Mouse (Mus musculus): Measurements from ENCODE around the gene Slc8b1.

Gene Slc8b1

DNA sequence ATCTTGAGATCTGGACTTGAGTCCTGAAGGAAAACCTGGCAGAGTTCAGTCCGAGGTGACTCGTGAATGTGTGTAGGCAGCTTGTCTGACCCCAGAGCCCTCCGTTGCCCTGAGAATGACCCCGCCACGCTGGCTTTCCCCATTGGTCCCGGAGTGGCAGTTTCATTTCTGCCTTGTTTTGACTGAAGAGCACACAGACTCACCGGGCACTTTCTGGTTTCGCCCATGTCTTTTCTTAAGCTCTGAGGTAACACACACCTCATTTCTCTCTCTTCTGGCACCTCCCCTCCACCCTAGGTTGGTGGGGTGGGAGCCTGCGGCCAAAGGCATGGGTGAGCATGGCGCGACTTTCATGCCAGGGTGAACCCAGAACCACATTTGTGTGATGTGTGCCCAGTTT, 15.3 kb downstream of the Slc8b1 start:
- no peak for DNase-seq (ENCODE audit: low read depth, low spot score)

DNA sequence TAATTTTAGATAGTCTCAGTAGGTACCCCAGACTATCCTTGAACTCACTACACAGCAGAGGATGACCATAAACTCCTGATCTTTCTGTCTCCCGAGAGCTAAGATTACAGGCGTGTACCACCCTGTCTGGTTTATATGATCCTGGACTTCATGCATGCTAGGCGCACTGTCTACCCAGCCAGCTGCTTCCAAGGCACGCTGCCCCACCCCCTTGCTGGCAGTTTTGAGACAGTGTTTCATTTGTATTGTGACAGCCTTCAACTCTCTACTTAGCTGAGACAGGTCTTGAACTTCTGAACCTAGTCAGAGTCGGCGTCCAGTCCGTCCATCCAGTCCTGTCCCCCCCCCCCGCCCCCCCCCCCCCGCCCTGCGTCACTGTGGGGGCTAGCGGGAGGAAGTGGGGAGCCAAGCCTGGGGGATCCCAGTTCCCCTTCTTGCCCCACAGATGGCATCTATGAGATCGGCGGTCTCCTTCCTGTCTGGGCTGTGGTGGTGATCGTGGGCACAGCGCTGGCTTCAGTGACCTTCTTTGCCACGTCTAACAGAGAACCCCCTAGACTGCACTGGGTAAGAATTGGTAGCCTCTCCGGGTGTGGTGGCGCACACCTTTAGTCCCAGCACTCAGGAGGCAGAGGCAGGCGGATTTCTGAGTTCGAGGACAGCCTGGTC, 16.5 kb downstream of the Slc8b1 start:
- DNase-seq (ENCODE audit: low read depth, low spot score): peak; percentile 29

DNA sequence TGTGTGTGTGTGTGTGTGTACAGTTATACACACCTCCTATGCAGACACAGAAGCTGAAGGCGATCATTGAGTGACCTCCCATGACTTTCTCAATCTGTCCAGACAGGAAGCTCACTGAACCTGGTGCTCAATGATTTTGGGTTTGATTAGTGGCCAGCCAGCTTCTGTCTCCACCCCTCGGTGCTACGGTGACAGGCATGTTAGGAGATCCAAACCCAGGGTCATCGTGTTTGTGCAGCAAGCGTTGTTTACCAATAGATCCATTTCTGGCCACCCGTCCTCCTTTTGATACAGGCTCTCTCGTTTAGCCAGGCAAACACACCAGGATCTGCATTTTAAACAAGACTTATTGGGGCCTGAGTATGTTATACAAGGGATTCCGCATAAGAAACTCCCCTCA, 20.7 kb downstream of the Slc8b1 start:
- DNase-seq (ENCODE audit: low read depth, low spot score): no peak

DNA sequence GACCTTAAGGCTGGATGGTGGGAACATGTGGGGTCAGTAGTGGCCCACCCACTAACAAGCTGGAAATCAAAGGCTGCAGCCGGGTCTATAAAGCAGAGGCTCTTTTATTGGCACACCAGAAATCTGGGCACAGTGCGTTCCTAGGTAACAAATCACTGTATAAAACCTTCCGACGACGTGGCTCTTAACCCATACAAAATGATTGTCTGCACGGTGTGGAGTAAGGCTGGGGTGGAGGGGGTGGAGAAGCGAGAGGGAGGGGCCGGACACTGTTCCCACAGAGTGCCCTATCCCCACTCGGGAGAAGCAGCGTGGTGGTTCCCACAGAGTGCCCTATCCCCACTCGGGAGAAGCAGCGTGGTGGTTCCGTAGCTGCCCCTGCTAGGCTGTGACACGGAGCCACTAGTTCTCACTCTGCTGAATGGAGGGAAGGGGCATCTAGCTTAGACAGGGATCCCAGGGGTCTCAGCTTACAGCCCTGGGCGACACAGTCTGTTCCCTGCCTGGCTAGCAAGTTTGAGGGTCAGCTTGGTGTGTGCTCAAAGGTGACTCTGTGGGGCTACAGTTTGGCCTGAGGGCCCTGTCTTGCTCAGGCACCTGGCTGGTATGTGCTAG, 23.2 kb downstream of the Slc8b1 start:
- DNase-seq (ENCODE audit: low read depth, low spot score): no peak

- DNase-seq (ENCODE audit: low read depth, low spot score): no peak
Measured at GRCm38 (mm10) chr5:120534686-120535075, 23.7 kb downstream of the Slc8b1 start.

- peak; percentile 66 for DNase-seq (ENCODE audit: low read depth, low spot score)
Measured at GRCm38 (mm10) chr5:120536046-120536445, 25.1 kb downstream of the Slc8b1 start.

- no peak for DNase-seq (ENCODE audit: low read depth, low spot score)
Measured at GRCm38 (mm10) chr5:120536632-120537031, 25.7 kb downstream of the Slc8b1 start.

GRCm38 (mm10) chr5:120548236-120548850, 37.4 kb downstream of the Slc8b1 start:
- DNase-seq (ENCODE audit: low read depth, low spot score): no peak

GRCm38 (mm10) chr5:120550137-120550536, 39.2 kb downstream of the Slc8b1 start:
- no peak for DNase-seq (ENCODE audit: low read depth, low spot score)

GRCm38 (mm10) chr5:120550673-120551072, 39.7 kb downstream of the Slc8b1 start:
- DNase-seq (ENCODE audit: low read depth, low spot score): peak; percentile 64

DNA sequence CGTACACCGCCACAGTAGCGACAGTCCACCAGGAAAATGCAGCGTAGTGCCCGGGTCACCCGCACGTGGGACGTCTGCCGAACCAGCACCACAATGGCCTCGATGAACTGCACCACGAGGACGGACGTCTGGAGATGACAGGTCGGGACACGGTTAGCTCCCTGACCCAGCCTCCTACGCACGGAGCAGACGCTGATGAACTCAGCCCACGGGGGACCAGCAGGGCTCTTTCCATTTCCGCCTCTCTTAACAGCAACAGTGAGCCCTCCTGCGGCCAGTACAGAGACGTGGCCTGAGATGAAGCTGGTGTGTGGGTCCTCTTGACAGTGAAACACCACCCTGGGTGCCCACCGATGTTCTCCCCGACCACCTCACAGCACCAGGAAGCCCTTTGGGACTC, 44.9 kb downstream of the Slc8b1 start:
- DNase-seq (ENCODE audit: low read depth, low spot score): no peak

GRCm38 (mm10) chr5:120558041-120558440, 47.1 kb downstream of the Slc8b1 start:
- no peak for DNase-seq (ENCODE audit: low read depth, low spot score)

GRCm38 (mm10) chr5:120558762-120559161, 47.8 kb downstream of the Slc8b1 start:
- DNase-seq (ENCODE audit: low read depth, low spot score): peak; percentile 47

- peak; percentile 48 for DNase-seq (ENCODE audit: low read depth, low spot score)
Measured at GRCm38 (mm10) chr5:120560129-120560615, 49.2 kb downstream of the Slc8b1 start.

- peak; percentile 90 for DNase-seq (ENCODE audit: low read depth, low spot score)
Measured at GRCm38 (mm10) chr5:120560616-120561311, 49.8 kb downstream of the Slc8b1 start.

DNA sequence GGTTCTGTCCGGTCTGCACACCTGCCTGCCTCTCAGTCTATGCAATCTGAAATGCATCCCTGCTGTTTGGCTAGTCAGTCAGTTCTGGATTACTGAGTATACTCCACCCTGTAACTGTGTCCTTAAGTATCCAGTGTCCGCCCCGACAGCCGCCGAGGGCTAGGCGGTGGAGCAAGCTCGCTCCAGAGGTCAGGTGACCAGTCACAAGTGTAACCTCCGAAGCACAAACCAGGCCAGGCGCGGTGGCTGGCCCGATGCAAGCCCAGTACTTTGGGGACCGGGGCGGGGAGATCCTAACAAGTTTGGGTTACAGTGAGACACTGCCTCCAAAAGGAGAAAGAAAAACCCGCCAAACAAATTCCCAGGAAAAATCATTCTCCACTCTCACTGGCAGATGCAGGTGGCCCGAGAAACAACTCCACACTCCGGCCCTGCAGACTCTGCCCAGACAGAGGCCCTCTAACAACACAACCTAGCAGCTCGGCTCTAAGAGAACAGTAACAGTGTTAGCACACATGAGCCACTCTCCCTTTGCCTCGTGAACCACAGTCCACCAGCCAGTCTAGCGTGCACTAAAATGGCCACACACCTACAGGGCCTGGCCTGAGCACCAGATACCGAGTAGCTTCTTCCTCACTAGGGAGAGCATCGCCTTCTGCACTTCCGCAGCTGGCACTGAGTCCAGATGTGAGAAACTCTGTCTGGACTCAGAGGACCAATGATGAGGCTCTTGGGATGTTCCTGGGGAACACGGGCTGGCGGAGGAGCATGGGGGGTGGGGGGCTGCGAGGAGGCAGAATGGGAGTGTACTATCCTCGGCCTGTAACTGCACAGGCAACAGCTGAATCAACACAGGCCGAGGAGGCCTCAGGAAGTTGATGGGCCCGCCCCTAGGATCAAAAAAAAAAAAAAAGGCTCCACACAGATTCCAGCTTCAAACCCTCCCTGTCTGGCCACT, 52.3 kb downstream of the Slc8b1 start:
- DNase-seq (ENCODE audit: low read depth, low spot score): no peak

DNA sequence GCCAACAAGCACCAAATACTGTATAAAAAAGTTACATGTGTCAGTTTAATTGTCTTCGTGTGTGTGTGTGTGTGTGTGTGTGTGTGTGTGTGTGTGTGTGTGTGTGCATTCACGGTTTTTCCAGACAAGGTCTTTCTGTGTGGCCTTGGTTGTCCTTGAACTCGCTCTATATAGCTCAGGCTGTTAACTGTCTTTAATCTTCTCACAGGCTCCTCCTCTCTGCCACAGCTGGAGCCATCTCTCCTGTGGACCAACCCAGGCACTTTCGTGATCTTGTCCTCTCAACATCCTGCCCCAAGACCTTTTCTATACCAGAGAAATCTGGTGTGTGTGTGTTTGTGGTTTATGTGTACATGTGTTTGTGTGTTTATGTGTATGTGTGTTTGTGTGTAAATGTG, 52.9 kb downstream of the Slc8b1 start:
- no peak for DNase-seq (ENCODE audit: low read depth, low spot score)

GRCm38 (mm10) chr5:120565171-120565905, 54.4 kb downstream of the Slc8b1 start:
- DNase-seq (ENCODE audit: low read depth, low spot score): no peak

- peak; percentile 97 for DNase-seq (ENCODE audit: low read depth, low spot score)
Measured at GRCm38 (mm10) chr5:120566101-120566500, 55.1 kb downstream of the Slc8b1 start.

DNA sequence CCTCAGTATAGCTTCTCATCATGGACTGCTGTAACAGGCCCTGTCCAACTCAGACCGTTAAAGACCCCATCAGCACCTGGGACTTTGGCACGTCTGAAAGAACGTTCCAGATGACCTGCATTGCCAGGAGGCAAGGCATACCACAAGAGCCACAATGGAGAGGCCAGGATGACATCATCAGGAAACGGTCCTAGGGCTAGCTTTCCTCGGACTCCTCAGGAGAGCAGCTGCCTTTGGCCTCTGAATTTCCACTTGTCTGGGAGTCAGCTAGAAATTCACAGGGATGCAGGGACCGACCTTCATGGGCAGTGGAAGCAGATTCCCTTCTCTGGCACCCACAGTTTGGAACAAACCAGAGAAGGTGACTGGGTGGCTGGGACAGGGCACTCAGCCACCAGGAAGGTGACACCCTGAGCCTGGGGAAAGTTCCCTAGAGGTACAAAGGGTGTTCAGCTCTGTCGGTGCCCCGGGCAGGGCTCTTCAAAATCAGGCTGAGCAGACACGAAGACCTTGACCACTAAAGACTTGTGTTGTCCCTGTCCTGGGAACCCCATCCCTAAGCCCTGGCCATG, 55.8 kb downstream of the Slc8b1 start:
- peak; percentile 77 for DNase-seq (ENCODE audit: low read depth, low spot score)
